Mouse (Mus musculus): ENCODE results near the gene Rfc5.

The Rfc5 gene

DNA sequence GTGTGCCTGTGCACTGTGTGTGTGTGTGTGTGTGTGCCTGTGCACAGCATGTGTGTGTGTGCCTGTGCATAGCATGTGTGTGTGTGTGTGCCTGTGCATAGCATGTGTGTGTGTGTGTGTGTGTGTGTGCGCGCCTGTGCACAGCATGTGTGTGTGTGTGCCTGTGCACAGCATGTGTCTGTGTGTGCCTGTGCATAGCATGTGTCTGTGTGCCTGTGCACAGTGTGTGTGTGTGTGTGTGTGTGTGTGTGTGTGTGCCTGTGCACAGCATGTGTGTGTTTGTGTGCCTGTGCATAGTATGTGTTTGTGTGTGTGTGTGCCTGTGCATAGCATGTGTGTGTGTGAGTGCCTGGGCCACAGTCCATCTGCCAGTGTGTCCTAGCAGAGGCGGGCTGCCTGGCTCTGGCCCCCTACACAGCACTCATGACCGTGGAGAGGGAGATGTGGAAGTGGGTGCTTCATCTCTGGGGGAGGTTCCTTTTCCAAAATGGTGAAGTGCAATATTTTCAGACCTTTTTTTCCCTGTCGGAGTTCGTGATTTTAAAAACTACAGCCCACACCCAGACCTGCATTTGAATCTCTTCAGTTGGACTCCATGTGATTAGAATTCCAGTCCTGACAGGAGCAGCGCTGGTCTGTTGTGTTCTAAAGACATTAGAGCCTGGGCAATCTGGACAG, 14.3 kb downstream of the Rfc5 start:
- no peak for DNase-seq (ENCODE audit: low spot score in 2 of 2)

- DNase-seq (ENCODE audit: low spot score in 2 of 2) = no peak
Measured at GRCm38 (mm10) chr5:117373418-117373817, 15.4 kb downstream of the Rfc5 start.

DNA sequence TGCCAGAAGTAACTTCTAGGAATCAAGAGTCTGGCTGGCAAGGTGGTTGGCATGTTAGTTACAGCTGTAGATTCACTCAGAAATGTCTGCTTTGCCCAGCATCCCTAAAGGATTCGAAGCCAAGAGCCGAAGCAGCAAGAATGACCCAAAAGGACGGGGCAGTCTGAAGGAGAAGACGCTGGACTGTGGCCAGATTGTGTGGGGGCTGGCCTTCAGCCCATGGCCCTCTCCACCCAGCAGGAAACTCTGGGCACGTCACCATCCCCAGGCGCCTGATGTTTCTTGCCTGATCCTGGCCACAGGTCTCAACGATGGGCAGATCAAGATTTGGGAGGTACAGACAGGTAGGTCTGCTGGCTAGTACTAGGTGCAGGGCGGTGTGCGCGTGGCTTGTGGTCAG, 18.3 kb downstream of the Rfc5 start:
- DNase-seq (ENCODE audit: low spot score in 2 of 2) = no peak

GRCm38 (mm10) chr5:117367206-117367605, 21.6 kb downstream of the Rfc5 start:
- no peak for DNase-seq (ENCODE audit: low spot score in 2 of 2)

DNA sequence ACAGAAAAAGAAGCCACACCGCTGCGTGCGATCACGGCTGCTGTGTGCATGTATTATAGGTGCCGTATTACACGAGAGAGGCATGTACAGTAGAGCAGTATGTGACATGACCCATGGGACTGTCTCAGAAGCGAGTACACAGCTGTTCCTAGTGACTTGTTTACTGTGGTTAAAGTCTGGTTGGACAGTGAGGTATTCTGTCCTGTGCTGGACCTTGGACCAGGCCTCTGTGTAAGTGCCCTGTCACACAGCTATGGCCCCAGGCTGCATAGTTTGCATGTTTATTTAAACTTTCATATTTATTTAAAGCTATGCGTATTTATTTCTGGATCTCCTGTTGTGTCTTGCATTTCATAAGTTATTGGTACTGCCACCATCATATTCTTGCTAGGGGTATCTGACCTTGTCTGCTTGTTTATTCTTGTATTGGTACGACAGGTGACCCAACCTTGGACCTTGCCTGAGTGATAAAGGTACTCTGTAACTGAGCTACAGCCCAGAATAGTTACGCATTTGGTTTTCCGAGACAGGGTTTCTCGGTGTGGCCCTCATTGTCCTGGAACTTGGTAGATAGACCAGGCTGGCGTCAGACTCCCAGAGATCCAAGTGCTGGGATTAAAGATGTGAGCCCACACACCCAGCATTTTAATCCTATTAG, 22.8 kb downstream of the Rfc5 start:
- no peak for DNase-seq (ENCODE audit: low spot score in 2 of 2)

GRCm38 (mm10) chr5:117364821-117365220, 24.0 kb downstream of the Rfc5 start:
- DNase-seq (ENCODE audit: low spot score in 2 of 2) = no peak

DNA sequence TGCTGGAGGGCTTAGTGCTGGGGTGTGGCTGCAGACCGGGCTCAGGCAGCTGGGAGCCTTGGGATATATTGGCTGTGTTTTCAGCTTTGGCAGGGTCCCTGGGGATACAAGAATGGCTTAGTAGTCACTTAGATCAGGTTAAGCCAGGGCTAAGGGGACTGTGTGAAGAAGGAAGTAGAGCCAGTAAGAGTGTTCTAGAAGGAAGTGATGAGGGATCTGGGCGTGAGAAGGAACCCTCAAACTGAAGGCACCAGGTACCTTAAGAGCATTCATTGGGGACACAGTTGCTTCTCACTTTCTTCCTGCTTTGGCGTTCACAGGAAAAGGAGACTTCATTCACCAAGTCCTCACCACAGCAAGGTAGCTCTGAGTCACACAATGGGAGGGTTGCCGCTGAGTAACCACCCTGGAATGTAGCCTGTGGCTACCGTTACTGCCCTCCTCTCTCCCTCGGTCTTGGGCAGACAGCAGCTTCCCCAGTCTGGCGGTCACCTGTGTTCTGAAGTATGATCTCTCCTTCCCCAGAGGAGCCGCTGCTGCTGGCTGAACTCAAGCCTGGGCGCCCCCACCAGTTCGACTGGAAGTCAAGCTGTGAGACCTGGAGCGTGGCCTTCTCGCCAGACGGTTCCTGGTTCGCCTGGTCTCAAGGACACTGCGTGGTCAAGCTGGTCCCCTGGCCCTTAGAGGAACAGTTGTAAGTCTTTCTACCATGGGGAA, 25.6 kb downstream of the Rfc5 start:
- no peak for DNase-seq (ENCODE audit: low spot score in 2 of 2)

DNA sequence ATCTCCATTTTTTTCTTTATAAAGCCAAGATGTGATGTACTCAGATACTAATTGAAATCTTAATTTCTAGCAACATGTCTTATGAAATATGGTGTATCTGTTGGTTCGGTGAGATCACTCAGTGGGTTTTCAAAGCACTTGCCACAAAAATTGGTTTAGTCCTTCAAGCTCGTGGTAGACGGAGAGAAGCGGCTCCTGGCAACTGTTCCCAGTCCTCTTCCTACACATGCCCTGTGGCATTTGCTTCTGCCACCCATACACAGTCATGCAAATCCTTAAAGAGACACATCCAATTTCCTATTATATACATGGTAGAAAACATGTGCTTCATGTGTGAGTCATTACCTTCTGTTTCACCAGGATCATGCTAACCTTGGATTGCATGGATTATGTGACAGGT, 27.3 kb downstream of the Rfc5 start:
- DNase-seq (ENCODE audit: low spot score in 2 of 2) = no peak

GRCm38 (mm10) chr5:117360631-117361541, 28.0 kb downstream of the Rfc5 start:
- DNase-seq (ENCODE audit: low spot score in 2 of 2) = no peak

- DNase-seq (ENCODE audit: low spot score in 2 of 2) = no peak
Measured at GRCm38 (mm10) chr5:117360228-117360515, 28.7 kb downstream of the Rfc5 start.

DNA sequence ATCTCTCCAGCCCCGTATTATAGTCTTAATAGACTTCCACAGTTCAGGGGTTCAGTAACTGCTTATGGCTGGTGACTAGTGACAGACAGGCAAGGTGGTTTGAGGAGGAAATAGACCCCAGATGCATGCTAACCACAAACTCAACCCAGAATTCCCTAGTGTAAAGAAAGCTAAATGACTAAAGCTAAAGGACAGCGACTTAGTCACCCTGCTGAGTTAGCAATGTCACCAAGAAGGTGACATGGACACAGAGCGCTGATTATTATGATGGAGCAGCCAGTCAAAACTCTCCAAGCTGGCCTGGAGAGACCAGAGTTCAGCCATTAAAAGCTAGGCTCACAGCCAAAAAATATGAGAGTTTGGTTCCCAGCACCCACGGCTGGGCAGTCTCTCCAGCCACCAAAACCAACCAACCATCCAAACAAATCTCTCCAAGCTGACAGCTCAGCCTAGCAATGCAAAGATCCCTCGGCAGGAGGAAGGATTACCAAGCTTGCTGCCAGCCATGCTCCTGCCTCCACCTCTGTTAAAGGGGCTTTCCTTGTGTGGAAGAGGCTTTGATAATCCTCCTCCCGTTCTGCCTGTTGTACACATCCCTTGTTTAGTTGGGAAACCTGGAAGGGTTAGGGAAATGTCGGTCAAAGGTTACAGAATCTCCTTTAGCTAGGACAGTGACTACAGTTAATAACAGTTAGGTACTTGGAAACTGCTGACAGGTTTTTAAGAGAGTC, 29.2 kb downstream of the Rfc5 start:
- DNase-seq (ENCODE audit: low spot score in 2 of 2) = peak in 1 of 2 experiments; percentile 41

- peak; percentile 38 to 68 for DNase-seq (ENCODE audit: low spot score in 2 of 2)
Measured at GRCm38 (mm10) chr5:117358725-117359124, 30.1 kb downstream of the Rfc5 start.

DNA sequence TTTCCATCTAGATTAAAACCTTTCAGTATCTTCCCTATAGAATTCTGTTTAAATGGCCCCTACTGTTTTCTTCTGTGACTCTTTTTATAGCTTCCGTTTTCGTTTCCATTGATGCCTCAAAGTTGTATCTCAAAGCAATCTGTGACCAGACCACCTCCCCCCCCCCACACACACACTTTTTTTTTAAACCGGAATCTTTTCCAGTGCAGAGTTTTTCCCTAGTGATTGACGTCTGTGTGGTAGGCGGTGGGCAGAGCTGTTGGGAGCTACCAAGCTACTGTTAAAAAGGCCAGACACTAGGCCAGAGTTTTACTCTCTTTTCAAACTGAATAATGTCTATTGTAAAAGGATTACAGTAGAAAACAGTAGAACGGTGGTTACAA, 30.6 kb downstream of the Rfc5 start:
- no peak for DNase-seq (ENCODE audit: low spot score in 2 of 2)

GRCm38 (mm10) chr5:117357478-117358247, 31.2 kb downstream of the Rfc5 start:
- DNase-seq (ENCODE audit: low spot score in 2 of 2) = peak; percentile 12 to 55

DNA sequence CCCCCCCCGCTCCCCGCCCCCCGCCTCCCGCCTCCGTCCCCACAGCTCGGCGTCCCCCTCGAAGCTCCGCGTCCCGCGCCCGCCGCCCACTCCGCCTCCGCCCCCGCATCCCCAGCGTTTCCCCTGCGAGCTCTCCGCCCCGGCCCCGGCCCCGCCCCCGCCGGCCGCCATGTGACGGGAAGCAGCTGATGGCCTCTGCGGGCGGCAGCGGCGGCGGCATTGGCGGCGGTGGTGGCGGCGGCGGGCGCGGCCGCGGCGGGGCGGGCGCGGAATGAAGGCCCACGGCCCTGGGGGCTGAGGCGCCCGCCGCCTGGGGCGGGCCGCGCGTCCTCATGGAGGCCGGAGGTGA, 31.7 kb downstream of the Rfc5 start, which contains the start of gene Wsb2:
TSS of gene Wsb2 (plus strand) at position 176 of the 349 bp plus-strand sequence.
- peak; percentile 61 to 75 for DNase-seq (ENCODE audit: low spot score in 2 of 2)

DNA sequence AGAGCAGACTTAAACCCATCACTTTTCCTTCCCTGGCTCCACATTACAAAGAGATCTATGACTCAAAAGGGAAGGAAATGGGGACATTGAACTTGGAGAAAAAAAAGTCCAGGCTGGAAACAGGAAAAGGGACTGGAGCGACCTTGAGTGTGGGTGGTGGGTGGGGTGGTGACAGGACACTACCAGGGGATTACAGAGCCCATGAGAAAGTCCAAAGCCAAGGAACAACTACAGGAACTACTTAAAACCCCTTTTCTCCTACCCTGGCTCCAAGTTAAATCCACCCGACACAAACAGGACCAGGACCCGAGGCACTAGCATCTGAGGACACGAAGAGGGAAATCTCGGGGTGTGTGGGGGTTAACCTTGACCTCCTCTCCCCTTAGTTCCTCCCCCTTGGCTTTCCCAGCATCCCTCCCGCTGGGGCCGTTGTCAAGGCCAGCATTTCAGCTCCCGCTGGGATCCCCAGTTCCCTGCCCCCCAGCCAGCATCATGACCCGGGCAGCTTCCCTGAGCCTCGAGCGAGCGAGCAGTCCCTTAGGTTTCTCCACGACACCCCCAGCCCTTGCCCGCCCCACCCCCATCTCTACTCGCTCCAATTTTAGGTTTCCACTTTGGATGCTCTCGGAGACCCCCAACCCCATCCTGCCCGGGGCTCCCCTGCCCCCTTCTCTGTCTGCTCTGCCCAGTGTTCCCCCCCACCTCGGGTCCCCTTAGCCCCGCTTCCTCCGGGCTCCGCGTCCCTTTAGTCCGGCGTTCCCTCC, 32.3 kb downstream of the Rfc5 start:
- no peak for DNase-seq (ENCODE audit: low spot score in 2 of 2)

GRCm38 (mm10) chr5:117355648-117356303, 33.1 kb downstream of the Rfc5 start:
- no peak for DNase-seq (ENCODE audit: low spot score in 2 of 2)

- DNase-seq (ENCODE audit: low spot score in 2 of 2) = no peak
Measured at GRCm38 (mm10) chr5:117354121-117354520, 34.7 kb downstream of the Rfc5 start.

DNA sequence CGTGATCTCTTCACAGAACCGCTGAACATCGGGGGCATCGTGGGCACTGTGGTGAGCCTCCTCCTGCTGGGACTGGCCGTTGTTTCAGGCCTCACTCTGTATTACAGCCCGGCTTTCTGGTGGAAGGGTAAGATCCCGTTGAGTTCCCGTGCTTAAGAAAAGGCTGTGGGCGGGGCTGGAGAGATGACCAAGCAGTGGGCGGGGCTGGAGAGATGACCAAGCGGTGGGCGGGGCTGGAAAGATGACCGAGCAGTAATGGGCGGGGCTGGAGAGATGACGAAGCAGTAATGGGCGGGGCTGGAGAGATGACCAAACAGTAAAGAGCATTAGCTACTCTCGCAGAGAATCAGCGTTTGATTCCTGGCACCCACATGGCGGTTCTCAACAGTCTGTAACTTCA, 40.6 kb downstream of the Rfc5 start:
- DNase-seq (ENCODE audit: low spot score in 2 of 2) = no peak
